Mouse (Mus musculus) c-Kit-positive CD71-negative TER-119-negative erythroid progenitor cells, embryonic 14.5 days (primary cell): ENCODE results near the gene Alox12e.
A peak's percentile ranks its signal among the peaks of the same experiment; 100 is the strongest.
"Not testable (repeated sequence)": the region's sequence is repeated elsewhere in the genome, so short reads cannot be mapped to it uniquely, and the experiment has no call there.

Experiments used
- DNase-seq: peaks from one replicate; pipeline ENCODE4 v3.0.0-alpha.2; 2013; ENCODE audit warnings: low read depth

The Alox12e gene

DNA sequence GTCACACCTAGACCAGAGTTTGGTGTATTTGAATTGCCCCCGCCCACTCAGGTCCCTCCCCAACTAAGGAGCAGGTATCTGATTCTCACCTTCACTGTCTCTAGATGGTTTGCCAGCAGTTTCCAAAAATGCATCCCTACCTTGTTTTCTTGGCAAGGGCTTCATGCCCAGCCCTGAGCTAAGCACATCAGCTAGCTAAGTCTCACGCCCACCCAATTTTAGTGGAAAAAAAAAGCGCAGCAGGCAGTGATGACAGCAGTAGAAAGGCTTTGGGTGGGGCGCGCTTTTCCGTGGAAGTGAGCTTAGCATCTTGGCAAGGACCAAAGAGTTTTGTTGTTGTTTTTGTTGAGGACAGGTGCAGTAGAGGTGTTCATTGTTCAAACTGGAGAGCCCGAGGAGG lies at the start of gene Alox12e:
TSS of gene Alox12e (minus strand) at position 101 of the 400 bp plus-strand sequence.
- no peak for DNase-seq

DNA sequence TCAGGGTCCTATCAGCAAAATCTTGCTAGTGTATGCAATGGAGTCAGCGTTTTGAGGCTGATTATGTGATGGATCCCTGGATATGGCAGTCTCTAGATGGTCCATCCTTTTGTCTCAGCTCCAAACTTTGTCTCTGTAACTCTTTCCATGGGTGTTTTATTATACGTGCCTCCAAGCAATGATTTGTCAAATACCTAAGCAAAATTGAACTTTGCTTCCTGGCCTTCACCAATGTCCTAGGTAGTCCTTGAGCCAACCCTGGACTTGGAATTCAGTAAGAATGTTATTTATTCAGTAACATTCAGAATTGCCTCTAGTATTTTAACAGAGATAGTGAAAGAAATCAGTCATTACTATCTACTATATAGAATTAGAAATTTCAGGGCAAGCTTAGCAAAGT lies 46.2 kb upstream of the Alox12e start:
- not testable (repeated sequence) for DNase-seq

DNA sequence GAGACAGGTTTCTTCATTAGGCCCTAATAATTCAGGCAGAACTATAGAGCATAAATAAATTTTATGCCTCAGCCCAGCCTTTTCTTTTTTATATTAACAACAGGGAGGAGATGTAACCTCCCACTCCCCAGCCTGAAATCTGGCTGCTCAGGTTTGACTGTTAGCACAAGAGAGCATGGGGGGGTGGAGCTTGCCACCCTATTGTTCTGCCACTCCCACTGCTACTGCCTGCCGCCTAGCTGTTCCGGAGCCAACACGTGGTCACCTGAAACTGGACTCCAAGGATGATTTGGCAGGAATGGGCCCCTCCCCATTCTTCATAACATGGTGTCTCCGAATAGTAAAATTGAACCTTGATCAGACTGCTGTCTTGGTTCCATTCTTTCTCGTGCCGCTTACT lies 45.3 kb upstream of the Alox12e start:
- DNase-seq = not testable (repeated sequence)

DNA sequence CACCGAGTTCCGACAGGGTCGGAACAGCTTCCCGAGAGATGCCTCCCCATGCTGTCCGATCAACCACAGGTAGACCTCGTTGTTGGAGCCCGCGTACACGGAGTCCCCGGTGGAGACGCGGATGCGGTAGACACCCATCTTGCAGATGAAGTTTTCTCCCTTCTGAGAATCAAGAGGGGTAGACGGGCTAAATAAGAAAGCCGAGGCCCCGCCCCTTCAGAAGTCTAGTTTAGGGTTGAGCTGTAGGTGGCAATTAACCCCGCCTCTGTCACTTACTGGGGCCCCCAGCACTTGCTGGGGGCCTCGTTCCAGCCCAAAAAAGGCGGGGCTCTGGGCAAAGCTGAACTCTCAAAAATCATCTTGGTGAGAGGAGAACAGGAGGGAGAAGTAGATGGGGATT lies 29.4 kb upstream of the Alox12e start, which contains the start of gene Alox15:
TSS of gene Alox15 (minus strand) at position 164 of the 400 bp plus-strand sequence.
- DNase-seq = peak; percentile 31

DNA sequence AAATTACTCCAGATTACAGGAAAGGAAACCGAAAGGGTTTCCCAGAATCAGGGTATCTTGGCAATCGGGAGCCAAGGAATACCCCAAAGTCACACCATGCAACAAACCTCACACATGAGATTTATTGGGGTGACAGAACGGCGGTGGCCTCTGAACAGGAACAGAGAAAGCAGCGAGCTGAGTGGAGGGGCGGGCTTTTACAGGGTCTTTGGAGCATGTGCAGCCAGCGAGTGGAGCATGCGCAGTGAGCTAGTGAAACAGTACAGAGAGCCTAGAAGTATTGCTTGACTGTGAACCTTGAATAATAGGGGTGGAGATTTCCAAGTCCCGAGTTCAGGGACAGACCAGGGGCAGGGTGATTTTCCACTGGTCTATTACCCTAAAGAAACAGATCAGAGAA lies 26.2 kb upstream of the Alox12e start:
- DNase-seq = no peak

DNA sequence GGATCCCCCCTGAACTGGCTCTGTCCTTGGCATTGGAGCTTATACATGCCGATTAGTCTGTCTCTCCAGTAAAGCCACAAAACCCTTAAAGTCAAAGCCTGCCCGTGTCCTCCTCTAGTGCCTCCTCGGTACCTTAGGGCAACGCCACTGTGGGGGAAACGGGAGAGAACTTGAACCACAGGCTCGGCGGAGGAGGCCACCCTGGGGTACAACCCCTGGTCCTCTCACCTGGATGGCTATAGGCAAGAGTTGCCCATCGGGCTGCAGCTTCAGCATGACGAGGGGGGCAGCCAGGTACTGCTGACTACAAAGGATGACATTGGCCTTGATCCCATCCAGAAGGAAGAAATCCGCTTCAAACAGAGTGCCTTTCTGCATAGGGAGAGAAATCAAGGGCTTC lies 25.4 kb upstream of the Alox12e start:
- DNase-seq = no peak

DNA sequence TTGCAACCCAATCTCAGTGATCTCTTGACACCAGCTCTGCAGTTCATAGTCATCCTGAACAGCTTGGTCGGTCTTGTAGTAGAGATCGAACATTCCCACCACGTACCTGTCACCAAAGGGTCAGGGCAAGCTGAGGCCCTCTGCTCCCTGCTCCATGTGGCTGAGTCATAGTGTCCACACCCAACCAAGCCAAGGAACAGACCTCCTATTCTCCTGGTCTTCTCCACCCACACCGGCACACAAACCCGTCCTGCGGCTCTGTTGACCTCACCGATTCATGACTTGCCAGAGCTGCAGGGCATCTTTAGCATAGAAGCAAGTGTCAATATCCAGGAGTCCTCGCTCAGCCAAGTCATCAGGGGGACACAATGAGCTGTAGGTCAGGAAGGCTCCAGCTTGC lies 23.1 kb upstream of the Alox12e start:
- DNase-seq = no peak

DNA sequence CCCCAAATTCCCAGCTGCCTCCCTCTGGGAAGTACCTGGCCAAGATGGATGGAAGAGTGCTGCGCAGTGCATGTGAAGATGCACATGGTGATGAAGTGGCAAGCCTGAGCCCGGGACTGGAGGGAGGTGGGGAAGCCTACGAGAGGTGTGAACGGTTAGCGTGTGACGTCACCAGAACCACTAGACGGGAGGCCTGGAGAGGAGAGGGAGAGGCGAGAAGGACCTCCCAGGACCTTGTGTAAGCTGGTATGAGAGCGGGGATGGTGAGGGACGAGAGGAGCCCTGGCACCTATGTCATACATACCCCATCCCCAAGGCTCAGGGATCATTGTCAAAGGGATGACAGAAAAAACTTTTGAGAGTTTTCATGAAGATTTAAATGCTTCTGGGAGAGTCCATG lies 22.6 kb upstream of the Alox12e start:
- DNase-seq = no peak

DNA sequence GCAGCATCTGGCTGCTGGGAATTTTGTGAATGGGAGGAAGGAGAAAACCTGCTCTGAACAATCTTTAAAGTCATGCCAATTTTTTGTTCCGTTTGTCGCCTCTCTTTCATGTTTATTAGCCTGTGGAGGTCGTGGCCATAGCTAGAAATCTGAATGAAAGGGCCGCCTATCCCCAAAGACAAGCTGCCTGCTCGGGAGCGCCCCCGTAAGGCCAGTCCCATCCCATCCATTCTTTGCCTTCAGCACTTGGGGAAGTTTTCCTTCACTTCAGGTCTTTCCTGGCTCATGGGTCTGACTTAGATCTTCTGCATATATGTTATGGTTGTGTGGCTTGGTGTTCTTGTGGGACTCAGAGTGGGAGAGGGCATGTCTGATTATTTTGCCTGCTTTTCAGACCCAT lies 17.1 kb upstream of the Alox12e start:
- no peak for DNase-seq

DNA sequence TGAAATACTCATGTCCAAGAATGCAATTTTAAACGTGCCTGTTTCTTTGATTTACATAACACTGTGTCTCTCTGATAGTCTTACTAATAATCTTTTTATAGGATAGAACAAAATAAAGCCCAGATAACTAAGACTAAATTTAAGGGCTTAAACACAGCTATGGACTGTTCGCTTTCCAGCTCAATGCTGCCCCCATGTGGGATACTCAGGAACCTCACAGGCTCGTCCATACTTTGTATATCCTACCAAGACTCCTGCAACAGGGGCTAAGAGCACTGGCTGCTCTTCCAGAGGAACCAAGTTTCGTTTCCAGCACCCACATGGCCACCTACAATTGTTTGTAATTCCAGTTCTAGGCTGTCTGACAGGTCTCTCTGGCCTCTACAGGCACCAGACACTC lies 12.0 kb upstream of the Alox12e start:
- DNase-seq = peak; percentile 50

DNA sequence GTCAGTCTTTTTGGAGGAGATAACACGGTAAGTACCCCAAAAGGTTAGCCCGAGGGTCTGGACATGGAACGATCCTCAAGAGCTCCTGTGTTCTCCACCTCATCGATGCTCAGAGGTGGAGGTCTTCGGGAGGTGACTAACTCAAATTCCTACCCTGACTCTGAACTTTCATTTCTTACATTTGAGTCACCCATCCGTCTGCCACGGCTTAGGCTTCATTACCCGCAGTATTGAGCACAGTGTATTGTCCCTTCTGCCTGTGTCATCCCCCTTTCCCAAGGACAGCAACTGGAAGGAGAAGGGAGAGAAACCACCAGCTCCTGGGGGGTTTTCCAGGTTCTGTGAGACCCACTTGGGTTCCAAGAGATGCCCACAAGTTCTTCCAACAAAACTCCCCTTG lies 2.3 kb upstream of the Alox12e start:
- DNase-seq = no peak

DNA sequence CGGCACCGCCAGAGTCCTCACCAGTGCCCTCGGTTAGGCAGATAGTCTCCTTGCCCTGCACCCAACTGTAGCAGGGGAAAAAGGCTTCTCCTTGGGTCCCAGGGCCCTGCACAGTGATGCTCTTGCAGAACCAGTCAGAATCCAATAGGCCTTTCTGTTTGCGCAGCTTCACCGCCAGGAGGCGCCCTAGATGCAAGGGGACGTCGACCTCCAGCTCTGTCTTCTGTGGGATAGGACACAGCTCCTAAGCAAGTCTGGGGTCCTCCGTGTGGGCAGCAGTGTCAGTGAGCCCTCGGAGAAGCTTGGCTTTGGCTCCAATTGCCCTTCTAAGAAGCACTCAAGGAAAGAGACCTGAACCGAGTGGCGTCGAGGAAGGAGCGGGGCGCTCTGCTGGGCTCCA lies 764 bp downstream of the Alox12e start:
- DNase-seq = peak; percentile 60

DNA sequence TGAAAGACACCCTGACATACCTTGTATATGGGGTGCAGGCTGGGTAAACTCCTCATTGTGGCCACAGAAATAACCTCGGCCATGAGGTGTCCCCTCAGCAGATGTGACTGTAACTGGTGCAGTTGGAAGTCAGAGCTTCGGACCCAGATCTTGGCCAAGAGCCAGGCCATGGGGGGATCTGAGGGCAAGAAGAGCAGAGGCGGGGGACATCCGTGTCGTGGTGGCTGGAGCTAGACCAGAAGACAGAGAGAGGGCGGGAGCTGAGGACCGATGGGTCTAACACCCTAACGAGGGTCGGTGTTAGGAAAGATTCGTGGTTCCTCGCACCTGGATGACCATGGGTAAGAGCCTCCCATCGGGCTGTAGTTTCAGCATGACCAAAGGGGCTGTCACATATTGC lies 2.8 kb downstream of the Alox12e start:
- no peak for DNase-seq

DNA sequence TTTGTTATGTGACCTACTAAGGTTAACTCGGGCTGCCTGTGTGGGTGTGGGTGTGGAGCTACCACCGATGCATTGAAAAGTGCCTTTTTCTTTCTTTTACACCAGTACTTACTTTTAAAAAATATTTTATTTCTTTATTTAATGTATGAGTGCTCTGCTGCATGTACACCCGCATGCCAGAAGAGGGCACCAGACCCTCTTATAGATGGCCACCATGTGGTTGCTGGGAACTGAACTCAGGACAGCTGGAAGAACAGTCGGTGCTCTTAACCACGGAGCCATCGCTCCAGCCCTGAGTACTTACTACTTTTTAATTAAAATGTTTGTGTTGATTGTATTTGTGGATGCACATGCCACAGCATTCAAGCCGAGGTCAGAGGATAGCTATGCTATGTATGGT lies 8.6 kb downstream of the Alox12e start:
- no peak for DNase-seq

DNA sequence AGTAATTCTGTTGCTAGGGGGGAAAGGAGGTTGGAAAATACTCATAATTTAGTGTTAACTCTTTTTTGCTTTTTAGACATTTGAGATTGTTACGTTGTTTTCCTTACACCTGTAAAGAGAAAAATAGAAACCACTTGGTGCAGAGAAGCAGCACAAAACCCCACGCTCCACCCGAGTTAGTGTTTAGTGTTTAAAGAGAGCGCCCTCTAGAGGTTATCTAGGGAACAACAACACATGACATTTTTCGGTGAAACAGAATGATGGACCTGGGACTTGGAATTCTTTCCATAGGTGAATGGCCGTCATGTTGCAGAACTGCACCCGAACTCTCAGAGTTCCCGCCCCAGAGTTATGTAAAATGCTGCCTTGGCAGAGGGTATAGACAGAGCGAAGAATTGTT lies 13.1 kb downstream of the Alox12e start:
- DNase-seq = peak; percentile 41

DNA sequence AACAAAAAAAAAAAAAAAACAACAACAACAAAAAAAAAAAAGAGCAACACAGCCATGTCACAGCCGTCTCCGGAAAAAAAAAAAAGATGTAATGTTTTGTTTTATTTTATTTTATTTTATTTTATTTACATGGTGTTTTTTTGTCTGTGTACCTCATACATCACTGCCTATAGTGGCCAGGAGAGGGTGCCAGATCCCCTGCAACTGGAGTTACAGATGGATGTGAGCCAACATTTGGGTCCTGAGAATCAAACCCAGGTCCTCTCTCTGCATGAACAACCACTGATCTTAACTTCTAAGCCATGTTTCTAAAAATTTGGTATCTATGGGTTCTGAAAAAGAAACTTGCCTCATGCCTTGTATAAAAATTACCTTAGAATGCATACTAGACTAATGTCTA lies 14.1 kb downstream of the Alox12e start:
- DNase-seq = no peak

DNA sequence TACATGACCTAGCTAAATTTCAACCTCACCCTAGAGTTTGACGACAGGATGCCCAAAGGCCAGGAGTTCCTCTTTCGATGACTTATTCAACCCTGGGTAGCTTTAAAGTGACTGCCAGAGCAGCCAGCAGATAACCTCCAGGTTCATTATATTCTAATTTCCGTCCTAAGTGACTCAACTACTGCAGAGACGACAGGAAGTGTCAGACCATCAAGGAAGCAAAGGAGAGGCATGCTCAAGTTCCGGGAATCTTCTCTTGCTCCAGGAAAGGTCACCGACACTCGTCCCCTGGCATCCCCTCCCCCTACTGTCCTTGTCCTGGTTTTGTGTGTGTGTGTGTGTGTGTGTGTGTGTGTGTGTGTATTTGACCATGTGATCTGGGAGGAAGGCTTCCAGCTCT lies 16.3 kb downstream of the Alox12e start:
- DNase-seq = no peak

DNA sequence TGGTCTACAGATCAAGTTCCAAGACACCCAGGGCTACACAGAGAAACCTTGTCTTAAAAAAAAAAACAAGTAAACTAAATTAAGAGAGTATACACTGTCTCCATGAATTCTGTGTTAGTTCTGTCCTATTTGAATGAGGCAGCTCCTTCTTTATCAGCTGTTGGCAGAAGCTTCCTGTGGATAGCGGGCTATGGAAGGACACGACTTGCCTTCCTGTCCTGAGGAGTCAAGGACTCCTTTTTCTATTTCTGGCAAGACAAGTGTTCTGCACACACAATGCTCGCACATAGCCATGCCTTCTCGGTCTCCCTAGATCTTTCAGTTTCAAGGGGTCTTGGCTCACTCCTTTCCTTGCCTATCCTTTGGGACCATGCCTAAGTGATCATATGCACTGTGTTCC lies 20.1 kb downstream of the Alox12e start:
- no peak for DNase-seq

DNA sequence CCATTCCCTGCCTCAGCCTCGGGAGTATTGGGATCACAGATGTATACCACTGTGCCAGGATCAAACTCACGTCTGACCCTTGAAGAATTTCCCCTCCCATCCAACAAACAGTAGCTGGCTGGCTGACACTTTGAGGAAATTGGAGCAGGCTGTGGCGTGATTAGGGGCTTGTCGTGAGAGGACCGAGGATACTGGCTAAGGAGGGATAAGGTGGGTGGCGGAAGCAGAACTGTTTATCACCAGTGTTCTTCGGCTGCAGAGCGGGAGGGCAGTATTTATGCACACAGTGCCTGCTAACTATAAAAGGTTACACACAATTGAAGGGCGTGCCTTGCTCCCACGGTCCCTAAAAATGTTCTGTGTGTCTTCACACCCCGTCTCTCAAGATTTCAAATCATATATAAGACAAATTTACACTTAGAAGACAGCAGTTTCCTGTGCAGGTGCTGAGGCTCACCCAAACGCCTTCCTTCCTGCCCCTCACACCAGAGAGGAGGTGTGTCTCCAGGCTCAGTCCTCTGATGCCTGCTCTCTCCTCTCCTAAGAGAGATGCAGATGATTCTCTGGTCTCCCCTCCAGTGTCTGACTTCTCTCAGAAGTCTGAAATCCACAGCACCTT lies 24.5 kb downstream of the Alox12e start:
- no peak for DNase-seq

DNA sequence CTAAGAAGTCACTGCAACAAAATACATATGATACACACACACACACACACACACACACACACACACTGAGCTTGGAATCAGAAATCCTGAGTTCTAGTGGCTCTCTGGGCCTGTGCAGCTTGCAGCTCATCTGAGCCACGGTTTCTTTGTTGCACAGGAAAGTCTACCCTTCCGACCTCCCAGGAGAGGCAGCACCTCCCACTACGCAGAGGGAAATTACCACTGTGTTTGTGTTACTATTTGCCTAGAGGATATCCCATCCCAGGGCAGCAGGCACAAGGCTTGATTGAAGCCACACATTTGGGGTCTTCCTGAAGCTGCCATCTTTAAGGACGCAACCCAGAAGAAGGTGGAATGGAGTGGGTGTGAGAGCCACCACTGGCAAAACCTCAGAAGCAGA lies 25.0 kb downstream of the Alox12e start:
- no peak for DNase-seq

DNA sequence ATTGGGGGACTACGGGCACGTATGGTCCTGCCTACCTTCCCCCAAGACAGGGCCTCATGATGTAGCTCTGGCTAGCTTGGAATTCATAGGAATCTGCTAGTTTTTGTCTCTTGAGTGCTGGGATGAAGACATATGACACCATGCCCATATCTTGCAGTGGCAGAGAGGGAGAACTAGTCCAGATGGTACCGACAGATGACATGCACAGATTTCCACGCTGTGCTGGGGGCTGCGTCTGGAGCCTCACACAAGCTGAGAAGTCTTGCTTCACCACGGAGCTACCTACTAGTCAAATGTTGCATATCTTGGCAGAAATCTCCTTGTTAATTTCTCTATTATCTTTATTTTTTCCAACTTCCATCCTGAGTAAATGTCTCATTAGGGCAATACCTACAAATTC lies 28.5 kb downstream of the Alox12e start:
- no peak for DNase-seq

DNA sequence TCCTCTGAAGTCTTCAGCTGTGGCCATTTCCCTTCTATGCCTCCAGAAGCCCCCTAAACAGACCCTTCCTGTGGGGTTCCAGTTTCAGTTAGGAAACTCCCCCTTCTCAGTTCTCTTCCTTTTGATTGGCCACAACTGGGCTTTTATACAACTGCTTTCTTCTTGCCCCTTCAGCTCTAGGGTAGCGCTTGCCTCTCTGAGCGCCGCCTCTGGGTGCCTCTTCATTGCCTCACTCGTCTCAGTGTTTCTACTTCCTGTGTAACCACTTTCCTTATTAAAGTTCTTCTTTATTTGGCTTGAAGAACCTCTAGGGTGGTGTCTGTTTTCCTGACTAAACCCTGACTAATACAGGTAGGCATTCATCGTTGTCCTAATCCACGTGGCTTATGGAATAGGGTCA lies 31.2 kb downstream of the Alox12e start:
- DNase-seq = no peak

DNA sequence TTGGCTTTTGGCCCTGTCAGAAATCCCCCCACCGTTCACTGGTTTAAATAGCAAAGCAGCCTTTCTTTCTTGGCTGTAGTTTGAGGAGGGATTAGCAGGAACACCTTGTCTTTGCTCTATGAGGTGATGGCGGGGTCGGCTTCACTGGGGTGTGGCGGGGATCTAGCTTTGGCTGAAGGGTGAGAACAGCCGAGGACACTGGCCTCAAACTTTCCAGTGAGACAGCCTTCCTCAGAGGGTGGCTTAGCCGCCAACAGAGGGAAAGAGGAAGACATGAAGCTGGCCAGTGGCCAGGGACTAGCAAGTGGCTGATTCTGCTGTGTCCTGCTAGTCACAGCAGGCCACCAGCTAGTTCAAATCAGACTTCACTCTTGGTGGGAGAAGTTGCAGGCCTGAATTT lies 33.2 kb downstream of the Alox12e start:
- no peak for DNase-seq

DNA sequence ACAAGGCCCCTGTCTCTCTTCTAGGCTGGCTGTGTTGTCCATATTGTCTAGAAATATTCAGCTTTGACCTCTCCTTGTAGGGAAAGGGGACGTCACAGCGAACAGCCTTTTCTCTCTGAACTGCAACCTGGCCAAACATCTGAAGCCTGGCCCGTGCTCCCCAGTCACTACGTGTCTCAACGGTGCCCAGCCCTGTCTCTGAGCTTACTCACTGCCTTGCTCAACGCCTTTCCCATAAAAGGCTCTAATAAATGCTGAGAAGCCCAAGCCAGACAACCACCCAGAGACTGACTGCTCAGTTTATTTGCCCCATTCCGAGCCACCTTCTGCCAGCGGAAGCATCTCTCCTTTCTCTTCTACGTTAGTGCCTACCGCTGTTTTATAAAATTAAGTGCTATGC lies 34.3 kb downstream of the Alox12e start:
- no peak for DNase-seq

DNA sequence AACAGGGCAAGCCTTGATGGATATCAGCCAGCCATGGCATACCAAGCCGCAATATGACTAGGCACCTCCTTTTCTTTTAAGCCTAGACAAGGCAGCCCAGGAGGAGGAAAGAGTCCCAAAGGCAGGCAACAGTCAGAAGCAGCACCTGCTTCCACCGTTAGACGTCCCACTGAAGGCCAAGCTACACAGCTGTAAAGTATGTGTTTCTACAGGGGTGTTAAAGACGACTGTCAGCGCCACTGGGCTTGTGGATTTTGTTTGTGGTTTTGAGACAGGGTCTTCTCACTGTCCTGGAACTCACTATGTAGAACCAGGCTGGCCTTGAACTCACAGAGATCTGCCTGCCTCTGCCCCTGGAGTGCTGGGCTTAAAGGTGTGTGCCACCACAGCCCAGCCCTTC lies 36.7 kb downstream of the Alox12e start:
- DNase-seq = no peak
